Mouse (Mus musculus): ENCODE measurements at regions not wholly inside any gene's neighbourhood (a gene's known extent, or its start where the extent isn't known, plus 50 kb on each side); places are given as distances from the start of the nearest gene placed in this dataset.

- no peak for ATAC-seq (replicated peaks; ENCODE audit: low read depth, poor library complexity, severe bottlenecking)
These were observed 415.3 kb upstream of the Slc8a1 start for GRCm38 (mm10) chr17:82153446-82153845.

GRCm38 (mm10) chr17:82134843-82135242 is 396.7 kb upstream of the Slc8a1 start:
- ATAC-seq (replicated peaks; ENCODE audit: low read depth, poor library complexity, severe bottlenecking) = peak; percentile 88

- no peak for ATAC-seq (replicated peaks; ENCODE audit: low read depth, poor library complexity, severe bottlenecking)
These were observed 394.8 kb upstream of the Slc8a1 start for GRCm38 (mm10) chr17:82132941-82133340.

GRCm38 (mm10) chr17:82087141-82087540 is 349.0 kb upstream of the Slc8a1 start:
- ATAC-seq (replicated peaks; ENCODE audit: low read depth, poor library complexity, severe bottlenecking) = no peak

GRCm38 (mm10) chr17:82080301-82080700 is 342.1 kb upstream of the Slc8a1 start:
- ATAC-seq (replicated peaks; ENCODE audit: low read depth, poor library complexity, severe bottlenecking) = no peak

Data from common myeloid progenitor, adult 5-6 weeks (primary cell).